Comparison of ENCODE assay signal across 8 mouse cellular contexts in genomic region chr9:109082124-109082800, GRCm38 (mm10). TPM values are rescaled to one million over a fixed set of nuclear protein-coding genes. Genes with fewer than 3 reads are reported as not detected.
DNase-seq lines count a peak whose midpoint lies in the region; ATAC-seq lines count a peak whose summit lies in the region.

TSS of gene Ccdc51 (plus strand) at chr9:109082493.
TSS of gene Tma7 (minus strand) at chr9:109082587.

- H3K4me3 ChIP-seq in heart, embryonic 14.5 days (ENCODE audit: control insufficient read depth in 1 of 2, insufficient read depth in 1 of 2, low read depth in 1 of 2, low read length in 2 of 2): peak within 1 kb of the TSS; percentile 65 to 75
- H3K4me3 ChIP-seq in liver, embryonic 12.5 days: peak within 1 kb of the TSS; percentile 84

- ATAC-seq in CD4-positive, CD25-positive, alpha-beta regulatory T cell, adult 4 months: peak; percentile 99
- peak; percentile 98 for ATAC-seq in erythroid progenitor cell, adult 5-6 weeks (replicated peaks; ENCODE audit: low FRiP score, poor library complexity, severe bottlenecking)
- peak; percentile 92 for ATAC-seq in heart, embryonic 14.5 days (ENCODE audit: insufficient number of reproducible peaks, insufficient read depth, low FRiP score, low read depth)
- peak; percentile 98 for ATAC-seq in liver, embryonic 12.5 days

- H3K27ac ChIP-seq in heart, embryonic 14.5 days (replicated peaks in 1 of 2; ENCODE audit: control insufficient read depth in 1 of 2, insufficient read depth in 1 of 2, low read depth in 2 of 2, low read length in 2 of 2): peak within 1 kb of the TSS; percentile 41 to 49
- H3K27ac ChIP-seq in liver, embryonic 12.5 days: peak within 1 kb of the TSS; percentile 78

- H3K4me2 ChIP-seq in heart, embryonic 14.5 days (ENCODE audit: low read length): peak within 1 kb of the TSS; percentile 84
- H3K4me2 ChIP-seq in liver, embryonic 12.5 days: peak within 1 kb of the TSS; percentile 85

- peak within 1 kb of the TSS; percentile 86 for H3K9ac ChIP-seq in heart, embryonic 14.5 days (ENCODE audit: low read length)
- peak within 1 kb of the TSS; percentile 88 for H3K9ac ChIP-seq in liver, embryonic 12.5 days

- WGBS in heart, embryonic 14.5 days: under 1% methylated on average over 37 of the region's 37 CpGs
- WGBS in liver, embryonic 12.5 days (ENCODE audit: insufficient replicate concordance): 1% methylated on average over 37 of the region's 37 CpGs

- H3K27me3 ChIP-seq in heart, embryonic 14.5 days (ENCODE audit: control insufficient read depth, insufficient read depth, low read length): no peaks in the 10 kb centered on the region
- H3K27me3 ChIP-seq in liver, embryonic 12.5 days (replicated peaks): no peaks in the 10 kb centered on the region
- H3K27me3 ChIP-seq in splenic B cell, adult 2 months (ENCODE audit: control insufficient read depth, insufficient read depth, low read length, poor library complexity, severe bottlenecking): no peaks in the 10 kb centered on the region

- H3K36me3 ChIP-seq in heart, embryonic 14.5 days (ENCODE audit: control insufficient read depth, insufficient read depth, low read length): peaks cover 30% of the 10 kb centered on the region
- peaks cover 35% of the 10 kb centered on the region for H3K36me3 ChIP-seq in liver, embryonic 12.5 days
- H3K36me3 ChIP-seq in splenic B cell, adult 2 months (ENCODE audit: control insufficient read depth, insufficient read depth, low read length, poor library complexity, severe bottlenecking): no peaks in the 10 kb centered on the region

- H3K9me3 ChIP-seq in heart, embryonic 14.5 days (ENCODE audit: control insufficient read depth, low read length): no peaks in the 10 kb centered on the region
- H3K9me3 ChIP-seq in liver, embryonic 12.5 days (replicated peaks): no peaks in the 10 kb centered on the region

- DNase-seq in brain, embryonic 18.5 days (ENCODE audit: low read depth, low spot score): peak; percentile 78
- peak; percentile 91 for DNase-seq in kidney, postnatal 14 days
- peak; percentile 84 for DNase-seq in naive thymus-derived CD4-positive, alpha-beta T cell, adult 2 months (ENCODE audit: low read depth)
- peak; percentile 88 for DNase-seq in splenic B cell, adult 2 months (ENCODE audit: low read depth, low spot score)

- peaks cover 6 to 18% of the 10 kb centered on the region in 2 experiments for H3K4me1 ChIP-seq in heart, embryonic 14.5 days (ENCODE audit: control insufficient read depth in 2 of 2, insufficient read depth in 2 of 2, low read length in 2 of 2)
- peaks cover 32% of the 10 kb centered on the region for H3K4me1 ChIP-seq in liver, embryonic 12.5 days

RNA-seq across cellular contexts. Expression of gene Ccdc51, which starts in this region (rescaled TPM):
- polyA plus RNA-seq in CD4-positive, CD25-positive, alpha-beta regulatory T cell, adult 4 months (2017; shearing (Covaris generic)): 10 to 100 TPM; 13.5 to 16.0 TPM
- 2.9 and 5.0 TPM in 2 replicates for total RNA-seq in erythroid progenitor cell, adult 5-6 weeks (2015; ENCODE audit: low replicate concordance)
- 2.6 and 5.5 TPM in 2 replicates for total RNA-seq in erythroid progenitor cell, adult 5-6 weeks (2017; ENCODE audit: low replicate concordance)
- polyA plus RNA-seq in heart, embryonic 14.5 days (2014; fragmentation: Nextera tagmentation; extraction: Ambion mirVana): 13.9 and 14.0 TPM in 2 replicates
- polyA plus RNA-seq in liver, embryonic 12.5 days (2016; fragmentation: Nextera tagmentation; extraction: Ambion mirVana): 14.5 and 15.3 TPM in 2 replicates

RNA-seq across cellular contexts. Expression of gene Tma7, which starts in this region (rescaled TPM):
- 100 to 1,000 TPM; 679 to 933 TPM for polyA plus RNA-seq in CD4-positive, CD25-positive, alpha-beta regulatory T cell, adult 4 months (2017; shearing (Covaris generic))
- 106 and 281 TPM in 2 replicates for total RNA-seq in erythroid progenitor cell, adult 5-6 weeks (2015; ENCODE audit: low replicate concordance)
- total RNA-seq in erythroid progenitor cell, adult 5-6 weeks (2017; ENCODE audit: low replicate concordance): 31.5 and 73.0 TPM in 2 replicates
- 611 and 670 TPM in 2 replicates for polyA plus RNA-seq in heart, embryonic 14.5 days (2014; fragmentation: Nextera tagmentation; extraction: Ambion mirVana)
- 522 and 538 TPM in 2 replicates for polyA plus RNA-seq in liver, embryonic 12.5 days (2016; fragmentation: Nextera tagmentation; extraction: Ambion mirVana)

Comparison
In these comparisons a context has a peak if more than half of its experiments do, and no peak if none do; other contexts are left out.
1. Peak in every context shown above with its lines: DNase-seq, ATAC-seq, H3K4me3 ChIP-seq and H3K27ac ChIP-seq.